ENCODE assay signal across 8 mouse cellular contexts in genomic region chr10:126984189-126985004, GRCm38 (mm10). TPM values are rescaled to one million over a fixed set of nuclear protein-coding genes. Genes with fewer than 3 reads are reported as not detected.
DNase-seq lines count a peak whose midpoint lies in the region; ATAC-seq and TF ChIP-seq lines count a peak whose summit lies in the region.

No protein-coding gene starts in this region.

- H3K4me3 ChIP-seq in heart, embryonic 11.5 days (ENCODE audit: low read depth, low read length): no peak overlapping the region
- no peak overlapping the region for H3K4me3 ChIP-seq in kidney, postnatal 0 days (replicated peaks; ENCODE audit: low read depth, low read length)
- H3K4me3 ChIP-seq in small intestine, adult 2 months (ENCODE audit: low read depth, low read length): no peak overlapping the region

- H3K9me3 ChIP-seq in heart, embryonic 11.5 days (replicated peaks; ENCODE audit: control insufficient read depth, low read length): no peaks in the 10 kb centered on the region
- H3K9me3 ChIP-seq in kidney, postnatal 0 days (replicated peaks; ENCODE audit: low read length): no peaks in the 10 kb centered on the region

- no peaks in the 10 kb centered on the region for H3K36me3 ChIP-seq in heart, embryonic 11.5 days (ENCODE audit: control insufficient read depth, insufficient read depth, low read length)
- H3K36me3 ChIP-seq in kidney, postnatal 0 days (ENCODE audit: insufficient read depth, low read length): 0 out of 2 replicates have a peak, but pooled peaks cover 9% of the 10 kb centered on the region
- H3K36me3 ChIP-seq in small intestine, adult 2 months (ENCODE audit: control insufficient read depth, insufficient read depth, low read length): peaks cover 2% of the 10 kb centered on the region; the same call in 1 of the 2 replicates

- peak overlapping the region; percentile 81 for H3K4me2 ChIP-seq in heart, embryonic 11.5 days
- H3K4me2 ChIP-seq in kidney, postnatal 0 days (ENCODE audit: low read length): peak overlapping the region; percentile 93

- peak overlapping the region; percentile 17 for H3K9ac ChIP-seq in heart, embryonic 11.5 days (ENCODE audit: low read depth, low read length)
- no peak overlapping the region for H3K9ac ChIP-seq in kidney, postnatal 0 days (ENCODE audit: low read depth, low read length)

- 38% methylated on average over 5 of the region's 5 CpGs for WGBS in heart, embryonic 11.5 days (ENCODE audit: insufficient replicate concordance)
- 9% methylated on average over 5 of the region's 5 CpGs for WGBS in kidney, postnatal 0 days
- 10% methylated on average over 5 of the region's 5 CpGs for WGBS in small intestine, adult 2 months

- peak overlapping the region; percentile 64 for H3K27ac ChIP-seq in heart, embryonic 11.5 days (ENCODE audit: low read depth, low read length)
- H3K27ac ChIP-seq in kidney, postnatal 0 days: peak overlapping the region; percentile 51
- 0 out of 2 replicates have a peak overlapping the region, but pooled peaks have one; percentile 6 for H3K27ac ChIP-seq in small intestine, adult 2 months (ENCODE audit: insufficient read depth, low read depth, low read length)

- no peak for TF ChIP-seq CTCF in kidney, postnatal 0 days (IDR thresholded peaks at IDR 0.05; ENCODE audit: low read depth)
- no peak for TF ChIP-seq CTCF in small intestine, adult 2 months (IDR thresholded peaks at IDR 0.05; ENCODE audit: extremely low read depth, insufficient read length, insufficient replicate concordance, low read depth, low read length)

- TF ChIP-seq POLR2A in small intestine, adult 2 months (IDR thresholded peaks at IDR 0.05; ENCODE audit: low read depth, low read length): no peak

- no peaks in the 10 kb centered on the region for H3K27me3 ChIP-seq in heart, embryonic 11.5 days (ENCODE audit: control insufficient read depth, insufficient read depth, low read length)
- H3K27me3 ChIP-seq in kidney, postnatal 0 days (ENCODE audit: insufficient read depth, low read length): no peaks in the 10 kb centered on the region
- H3K27me3 ChIP-seq in small intestine, adult 2 months (ENCODE audit: control insufficient read depth, insufficient read depth, low read length): no peaks in the 10 kb centered on the region

- peak; percentile 49 for DNase-seq in retina, postnatal 1 day
- no peak for DNase-seq in retina, embryonic 14.5 days (ENCODE audit: low spot score)
- peak; percentile 90 to 91 for DNase-seq in cerebellum, postnatal 14 days
- DNase-seq in kidney, postnatal 0 days (ENCODE audit: low spot score): no peak
- no peak for DNase-seq in c-Kit-positive CD71-positive TER-119-positive erythroid progenitor cells, embryonic 14.5 days (ENCODE audit: low spot score)
- DNase-seq in embryo, embryonic 10 days (ENCODE audit: low spot score): no peak

- ATAC-seq in heart, embryonic 11.5 days (replicated peaks; ENCODE audit: insufficient number of reproducible peaks, low FRiP score, low TSS enrichment): no peak
- ATAC-seq in kidney, postnatal 0 days (replicated peaks; ENCODE audit: low FRiP score, low read depth): no peak

- H3K4me1 ChIP-seq in heart, embryonic 11.5 days (ENCODE audit: control insufficient read depth, insufficient read depth, low read length): peaks cover 86% of the 10 kb centered on the region
- peaks cover 70% of the 10 kb centered on the region for H3K4me1 ChIP-seq in kidney, postnatal 0 days (replicated peaks; ENCODE audit: insufficient read depth, low read length)
- H3K4me1 ChIP-seq in small intestine, adult 2 months (ENCODE audit: control insufficient read depth, insufficient read depth, insufficient read length, low read length): peaks cover 50% of the 10 kb centered on the region

RNA-seq across cellular contexts. Expression of gene Ctdsp2, which starts 5.9 kb away (rescaled TPM):
- 47.3 and 47.6 TPM in 2 replicates for polyA plus RNA-seq in heart, embryonic 11.5 days (2014; fragmentation: Nextera tagmentation; extraction: Ambion mirVana)
- 62.4 and 68.5 TPM in 2 replicates for polyA plus RNA-seq in kidney, postnatal 0 days (2015; fragmentation: Nextera tagmentation; extraction: Ambion mirVana)
- 43.9 and 118 TPM in 2 replicates for polyA plus RNA-seq in small intestine, adult 2 months (2012; rRNA removed)

RNA-seq across cellular contexts. Expression of gene Avil, which starts 16.1 kb away (rescaled TPM):
- polyA plus RNA-seq in heart, embryonic 11.5 days (2014; fragmentation: Nextera tagmentation; extraction: Ambion mirVana): 0.13 and 0.34 TPM in 2 replicates
- polyA plus RNA-seq in kidney, postnatal 0 days (2015; fragmentation: Nextera tagmentation; extraction: Ambion mirVana): 0.07 and 0.10 TPM in 2 replicates
- 2.4 and 6.9 TPM in 2 replicates for polyA plus RNA-seq in small intestine, adult 2 months (2012; rRNA removed)

RNA-seq across cellular contexts. Expression of gene Tsfm, which starts 46.2 kb away (rescaled TPM):
- polyA plus RNA-seq in heart, embryonic 11.5 days (2014; fragmentation: Nextera tagmentation; extraction: Ambion mirVana): 91.1 and 97.1 TPM in 2 replicates
- 97.3 and 109 TPM in 2 replicates for polyA plus RNA-seq in kidney, postnatal 0 days (2015; fragmentation: Nextera tagmentation; extraction: Ambion mirVana)
- 24.7 and 36.4 TPM in 2 replicates for polyA plus RNA-seq in small intestine, adult 2 months (2012; rRNA removed)

RNA-seq across cellular contexts. Expression of gene Mettl1, which starts 56.8 kb away (rescaled TPM):
- polyA plus RNA-seq in heart, embryonic 11.5 days (2014; fragmentation: Nextera tagmentation; extraction: Ambion mirVana): 36.1 and 43.3 TPM in 2 replicates
- 37.4 and 40.2 TPM in 2 replicates for polyA plus RNA-seq in kidney, postnatal 0 days (2015; fragmentation: Nextera tagmentation; extraction: Ambion mirVana)
- 9.6 and 10.3 TPM in 2 replicates for polyA plus RNA-seq in small intestine, adult 2 months (2012; rRNA removed)

RNA-seq across cellular contexts. Expression of gene Eef1akmt3, which starts 56.9 kb away (rescaled TPM):
- polyA plus RNA-seq in heart, embryonic 11.5 days (2014; fragmentation: Nextera tagmentation; extraction: Ambion mirVana): 0.31 and 0.35 TPM in 2 replicates
- polyA plus RNA-seq in kidney, postnatal 0 days (2015; fragmentation: Nextera tagmentation; extraction: Ambion mirVana): 0.89 and 1.3 TPM in 2 replicates
- 1.2 TPM in 2 replicates for polyA plus RNA-seq in small intestine, adult 2 months (2012; rRNA removed)

Comparison
In these comparisons a context has a peak if more than half of its experiments do, and no peak if none do; other contexts are left out.
1. DNase-seq: peak in retina, postnatal 1 day (single experiment) and cerebellum, postnatal 14 days (2 of 2); none in retina, embryonic 14.5 days (single experiment), kidney, postnatal 0 days (single experiment), c-Kit-positive CD71-positive TER-119-positive erythroid progenitor cells, embryonic 14.5 days (single experiment) and embryo, embryonic 10 days (single experiment).
2. H3K27ac ChIP-seq: peak in every context shown above with its lines; median percentile 64 in heart, embryonic 11.5 days; 51 in kidney, postnatal 0 days; 6 in small intestine, adult 2 months.